Mouse (Mus musculus) CH12.LX (cell line): ENCODE data around the gene Arap2.

Source experiments
- BHLHE40 ChIP-seq: IDR thresholded peaks from 2 replicates; pipeline ENCODE4 v1.6.1; 2011; ENCODE audit warnings: mild to moderate bottlenecking, low read depth, low read length, improper control_type of control experiment
- CHD2 ChIP-seq: IDR thresholded peaks from 2 replicates; pipeline ENCODE4 v1.6.1; 2011; ENCODE audit warnings: low read length, improper control_type of control experiment
- CTCF ChIP-seq, 2 experiments: IDR thresholded peaks in 1 of 2; conservative IDR thresholded peaks in 1 of 2; 2 replicates each; pipeline ENCODE4 v1.5.1; 2011 to 2012; ENCODE audit warnings: low read depth in 2 of 2, low read length in 2 of 2, improper control_type of control experiment in 1 of 2, inconsistent platforms in 1 of 2, mild to moderate bottlenecking in 1 of 2, moderate library complexity in 1 of 2
- EP300 ChIP-seq: IDR thresholded peaks from 2 replicates; pipeline ENCODE4 v1.6.1; 2011; ENCODE audit warnings: low read length, improper control_type of control experiment
- MAZ ChIP-seq: IDR thresholded peaks from 2 replicates; pipeline ENCODE4 v1.6.1; 2012; ENCODE audit warnings: low read depth, mild to moderate bottlenecking, inconsistent platforms, low read length, improper control_type of control experiment, moderate library complexity
- MEF2A ChIP-seq: IDR thresholded peaks from 2 replicates; pipeline ENCODE4 v1.6.1; 2014; ENCODE audit warnings: low read depth, mild to moderate bottlenecking, inconsistent platforms, low read length, improper control_type of control experiment, borderline replicate concordance
- NELFE ChIP-seq: IDR thresholded peaks from 2 replicates; pipeline ENCODE4 v1.6.1; 2011; ENCODE audit warnings: low read depth, low read length, improper control_type of control experiment
- NRF1 ChIP-seq: IDR thresholded peaks from 2 replicates; pipeline ENCODE4 v1.6.1; 2014; ENCODE audit warnings: low read depth, mild to moderate bottlenecking, inconsistent platforms, low read length, improper control_type of control experiment, moderate library complexity
- POLR2A ChIP-seq: IDR thresholded peaks from 2 replicates; pipeline ENCODE4 v1.6.1; 2011; ENCODE audit warnings: low read depth, mild to moderate bottlenecking, improper control_type of control experiment, low read length
- USF1 ChIP-seq: IDR thresholded peaks from 2 replicates; pipeline ENCODE4 v1.6.1; 2014; ENCODE audit warnings: low read depth, mild to moderate bottlenecking, inconsistent platforms, low read length, improper control_type of control experiment
- ZNF384 ChIP-seq: IDR thresholded peaks from 2 replicates; pipeline ENCODE4 v1.6.1; 2012; ENCODE audit warnings: low read depth, low read length, improper control_type of control experiment, inconsistent platforms

- TF ChIP-seq EP300 (no peak), MEF2A (no peak), BHLHE40 (no peak), USF1 (no peak), CTCF (conservative IDR thresholded peaks at IDR 0.05 in 1 of 2, IDR thresholded peaks at IDR 0.05 in 1 of 2; ENCODE audit: low read depth in 2 of 2, low read length in 2 of 2) (no peak), POLR2A (no peak), NELFE (no peak), NRF1 (no peak), MAZ (no peak), CHD2 (no peak), ZNF384 (no peak)
Observed at GRCm38 (mm10) chr5:62664847-62665246, 101.1 kb downstream of the Arap2 start.
